Mouse (Mus musculus) left cerebral cortex, adult 6 months (tissue): ENCODE results near the gene 1700001C19Rik. TPM values are rescaled to one million over a fixed set of nuclear protein-coding genes. Genes with fewer than 3 reads are reported as not detected.

ENCODE experiments used
- long read RNA-seq, 2 experiments: library from polyadenylated mRNA; unstranded; transcript quantifications; one replicate each; pipeline ENCODE4 v2.0.0; 2019 to 2020
- polyA plus RNA-seq: library from polyadenylated mRNA; unstranded; fragments of <200 nt; fragmentation: Nextera tagmentation; gene quantifications from 2 replicates; pipeline ENCODE4 v1.2.3, GENCODE M21; 2021

1700001C19Rik gene
- 0.28 TPM in 1 of 2 replicates, not detected in the other for polyA plus RNA-seq
- long read RNA-seq, experiment 1, result 0 reads
- long read RNA-seq, experiment 2, result 0 reads

DNA sequence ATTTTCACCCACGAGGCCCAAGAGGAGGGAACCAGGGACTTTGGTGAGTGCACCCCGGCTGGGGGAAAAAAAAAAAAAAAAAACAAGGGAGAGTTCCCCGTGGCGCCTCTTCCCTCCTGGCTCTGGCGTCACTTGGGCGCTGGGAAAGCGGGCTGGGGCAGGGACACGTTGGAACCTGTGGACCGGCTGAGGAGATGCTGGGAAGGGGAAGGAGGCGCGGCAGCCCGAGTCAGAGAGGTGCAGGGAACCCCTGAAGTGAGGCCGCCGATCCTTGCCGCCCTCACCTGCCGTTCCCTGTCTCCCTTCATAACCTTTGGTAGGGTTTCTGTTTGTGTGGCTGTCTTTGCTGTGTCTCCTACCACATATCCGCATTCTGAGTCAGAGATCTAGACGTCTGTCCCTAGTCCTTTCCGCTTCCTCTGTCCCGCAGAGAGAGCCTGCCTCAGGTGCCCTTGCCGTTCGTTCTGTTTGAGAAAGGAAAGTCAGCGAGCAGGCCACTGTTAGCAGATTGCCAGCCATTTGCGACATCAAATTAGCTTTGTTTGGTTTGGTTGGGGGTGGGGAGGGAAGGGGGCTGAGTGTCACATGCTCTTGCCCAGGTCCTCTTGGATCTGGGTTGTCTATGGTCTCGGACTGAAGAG is at the start of gene 1700001C19Rik:
Gene 1700001C19Rik, minus strand, starts transcription at position 470 of the 641 bp plus-strand sequence.

GRCm38 (mm10) chr17:47436156-47436906 is 845 bp downstream of the 1700001C19Rik start, which contains the start of gene AI661453:
Gene AI661453, plus strand, starts transcription at chr17:47436615.

GRCm38 (mm10) chr17:47400451-47400850 is 36.7 kb downstream of the 1700001C19Rik start, which contains the start of gene Guca1a:
Gene Guca1a, minus strand, starts transcription at chr17:47400584.

GRCm38 (mm10) chr17:47385145-47385544 is 52.0 kb downstream of the 1700001C19Rik start, which contains the start of gene Guca1b:
Gene Guca1b, plus strand, starts transcription at chr17:47385393.

GRCm38 (mm10) chr17:47368401-47369086 is 68.6 kb downstream of the 1700001C19Rik start, which contains the start of gene Mrps10:
Gene Mrps10, plus strand, starts transcription at chr17:47368887.

Other genes starting within 250 kb of the 1700001C19Rik start
- 52.8 and 72.6 TPM in 2 replicates for gene Mrps10, start 68.5 kb downstream of the 1700001C19Rik start, polyA plus RNA-seq
- gene Guca1b, start 52.0 kb downstream of the 1700001C19Rik start, polyA plus RNA-seq, result 0.31 and 0.47 TPM in 2 replicates
- 1.1 and 1.4 TPM in 2 replicates for gene Guca1a, start 36.8 kb downstream of the 1700001C19Rik start, polyA plus RNA-seq
- gene AI661453, start 761 bp downstream of the 1700001C19Rik start, polyA plus RNA-seq, result not detected in 2 replicates
- gene Taf8, start 64.9 kb upstream of the 1700001C19Rik start, polyA plus RNA-seq, result 5.9 and 7.7 TPM in 2 replicates
- 24.1 and 36.0 TPM in 2 replicates for gene Ccnd3, start 67.7 kb upstream of the 1700001C19Rik start, polyA plus RNA-seq
- gene Bysl, start 174.1 kb upstream of the 1700001C19Rik start, polyA plus RNA-seq, result 13.9 and 14.6 TPM in 2 replicates
- 17.6 and 21.6 TPM in 2 replicates for gene Med20, start 174.2 kb upstream of the 1700001C19Rik start, polyA plus RNA-seq
- gene Gm20517, start 174.2 kb upstream of the 1700001C19Rik start, polyA plus RNA-seq, result 4.1 and 6.6 TPM in 2 replicates
- 1.8 and 4.4 TPM in 2 replicates for gene Usp49, start 193.3 kb upstream of the 1700001C19Rik start, polyA plus RNA-seq